Mouse (Mus musculus) lung, postnatal 4 days (tissue): ENCODE results near the gene Syt2.

ENCODE experiments used
- DNase-seq, 2 experiments: peaks; one replicate each; pipeline ENCODE4 v3.0.0; 2021

Syt2 gene

GRCm38 (mm10) chr1:134707516-134707915 lies 61.0 kb downstream of the Syt2 start:
- DNase-seq: no peak

GRCm38 (mm10) chr1:134708274-134708673 lies 61.8 kb downstream of the Syt2 start:
- DNase-seq: no peak

- peak in 1 of 2 experiments; percentile 28 for DNase-seq
Measured at GRCm38 (mm10) chr1:134708801-134709385, 62.4 kb downstream of the Syt2 start.

- DNase-seq: no peak
Measured at GRCm38 (mm10) chr1:134709411-134710306, 63.2 kb downstream of the Syt2 start.

GRCm38 (mm10) chr1:134711061-134711460 lies 64.6 kb downstream of the Syt2 start:
- DNase-seq: no peak

- DNase-seq: no peak
Measured at GRCm38 (mm10) chr1:134711653-134712052, 65.2 kb downstream of the Syt2 start.

GRCm38 (mm10) chr1:134712781-134713299 lies 66.4 kb downstream of the Syt2 start:
- DNase-seq: no peak

GRCm38 (mm10) chr1:134713421-134713969 lies 67.0 kb downstream of the Syt2 start:
- DNase-seq: peak; percentile 33 to 55

GRCm38 (mm10) chr1:134714166-134714565 lies 67.7 kb downstream of the Syt2 start:
- no peak for DNase-seq

- DNase-seq: no peak
Measured at GRCm38 (mm10) chr1:134715092-134715491, 68.6 kb downstream of the Syt2 start.

- no peak for DNase-seq
Measured at GRCm38 (mm10) chr1:134719718-134720304, 73.3 kb downstream of the Syt2 start.

- no peak for DNase-seq
Measured at GRCm38 (mm10) chr1:134721486-134721885, 75.0 kb downstream of the Syt2 start.

- DNase-seq: no peak
Measured at GRCm38 (mm10) chr1:134722891-134723290, 76.4 kb downstream of the Syt2 start.

- DNase-seq: peak in 1 of 2 experiments; percentile 63
Measured at GRCm38 (mm10) chr1:134725276-134725675, 78.8 kb downstream of the Syt2 start.

- no peak for DNase-seq
Measured at GRCm38 (mm10) chr1:134726480-134726879, 80.0 kb downstream of the Syt2 start.

GRCm38 (mm10) chr1:134727256-134727655 lies 80.8 kb downstream of the Syt2 start:
- no peak for DNase-seq

GRCm38 (mm10) chr1:134733659-134734058 lies 87.2 kb downstream of the Syt2 start:
- no peak for DNase-seq

- no peak for DNase-seq
Measured at GRCm38 (mm10) chr1:134737463-134737862, 91.0 kb downstream of the Syt2 start.

GRCm38 (mm10) chr1:134741433-134741832 lies 95.0 kb downstream of the Syt2 start:
- DNase-seq: peak in 1 of 2 experiments; percentile 57

- peak; percentile 34 to 63 for DNase-seq
Measured at GRCm38 (mm10) chr1:134741946-134742661, 95.6 kb downstream of the Syt2 start.

GRCm38 (mm10) chr1:134745648-134746047 lies 99.2 kb downstream of the Syt2 start:
- DNase-seq: peak in 1 of 2 experiments; percentile 39
